7 mouse cellular contexts compared by ENCODE assay signal in the genomic region with DNA sequence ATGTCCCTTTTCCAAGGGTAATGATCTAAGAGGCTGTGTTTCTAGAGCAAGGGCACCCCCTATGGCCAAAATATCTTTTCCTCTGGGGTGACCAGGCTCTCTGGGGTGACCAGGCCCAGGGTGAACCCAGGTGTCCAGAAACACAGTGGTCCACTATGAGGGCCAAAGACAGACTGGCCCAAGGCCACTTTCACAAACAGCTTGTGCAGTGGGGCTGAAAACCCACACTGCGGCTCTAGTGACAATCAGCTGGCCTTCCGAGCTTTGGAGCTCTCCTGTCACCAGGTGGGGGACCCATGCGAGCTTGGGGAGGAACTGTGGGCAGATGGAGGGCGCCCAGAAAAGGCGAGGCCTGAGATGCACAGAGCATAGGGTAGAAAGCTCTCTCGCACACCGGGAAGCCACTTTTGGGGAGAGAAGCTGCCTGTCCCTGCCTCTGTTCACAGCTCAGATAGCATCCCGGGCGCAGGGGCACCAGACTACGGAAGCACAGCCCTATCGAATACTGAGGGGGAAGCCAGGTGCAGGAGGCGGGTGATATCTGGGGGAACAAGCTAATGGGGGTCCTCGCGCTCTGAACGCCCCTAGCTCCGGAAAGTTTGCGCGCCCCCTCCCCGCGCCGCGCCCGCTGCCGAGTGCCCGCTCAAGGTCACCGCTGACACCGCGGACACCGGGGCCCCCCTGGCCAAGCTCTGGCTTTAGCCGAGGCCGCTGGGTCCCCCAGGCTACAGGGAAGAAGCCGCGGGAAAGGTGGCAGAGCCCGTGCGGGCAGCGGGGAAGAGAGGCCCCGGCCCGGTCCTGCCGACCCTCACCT. TPM values are rescaled to one million over a fixed set of nuclear protein-coding genes. Genes with fewer than 3 reads are reported as not detected.
DNase-seq lines count a peak whose midpoint lies in the region; ATAC-seq and TF ChIP-seq lines count a peak whose summit lies in the region.

No protein-coding gene starts in this region.

- H3K4me3 ChIP-seq in ES-E14 (ENCODE audit: insufficient read depth in 1 of 2, low read depth in 1 of 2, low read length in 2 of 2, poor library complexity in 1 of 2, severe bottlenecking in 1 of 2), result peak overlapping the region; percentile 65 to 74; a peak in 3 of 4 replicates
- H3K4me3 ChIP-seq in embryonic facial prominence, embryonic 12.5 days, result peak overlapping the region; percentile 47
- H3K4me3 ChIP-seq in intestine, embryonic 15.5 days (replicated peaks), result peak overlapping the region; percentile 38
- H3K4me3 ChIP-seq in limb, embryonic 13.5 days, result peak overlapping the region; percentile 49

- peaks cover 0 to 2% of the 10 kb centered on the region in 2 experiments; a peak in 1 of 4 replicates for H3K4me1 ChIP-seq in ES-E14 (ENCODE audit: control insufficient read depth in 2 of 2, insufficient read depth in 2 of 2, low read length in 2 of 2, poor library complexity in 1 of 2)
- H3K4me1 ChIP-seq in embryonic facial prominence, embryonic 12.5 days, result no peaks in the 10 kb centered on the region
- H3K4me1 ChIP-seq in intestine, embryonic 15.5 days (replicated peaks), result no peaks in the 10 kb centered on the region; the same call in none of the 2 replicates
- peaks cover 7% of the 10 kb centered on the region for H3K4me1 ChIP-seq in limb, embryonic 13.5 days

- H3K27ac ChIP-seq in ES-E14 (ENCODE audit: insufficient read depth, low read depth, low read length, poor library complexity, severe bottlenecking), result no peak overlapping the region
- no peak overlapping the region for H3K27ac ChIP-seq in embryonic facial prominence, embryonic 12.5 days
- H3K27ac ChIP-seq in intestine, embryonic 15.5 days, result no peak overlapping the region
- H3K27ac ChIP-seq in limb, embryonic 13.5 days, result no peak overlapping the region

- H3K9me3 ChIP-seq in ES-E14 (ENCODE audit: control insufficient read depth, insufficient read depth, low read depth, low read length), result no peaks in the 10 kb centered on the region
- H3K9me3 ChIP-seq in embryonic facial prominence, embryonic 12.5 days, result no peaks in the 10 kb centered on the region
- no peaks in the 10 kb centered on the region for H3K9me3 ChIP-seq in intestine, embryonic 15.5 days
- no peaks in the 10 kb centered on the region for H3K9me3 ChIP-seq in limb, embryonic 13.5 days

- H3K9ac ChIP-seq in ES-E14 (ENCODE audit: insufficient read depth, low read depth, low read length, poor library complexity, severe bottlenecking), result peak overlapping the region; percentile 31; the same call in 1 of the 2 replicates
- peak overlapping the region; percentile 56; the same call in 1 of the 2 replicates for H3K9ac ChIP-seq in embryonic facial prominence, embryonic 12.5 days
- no peak overlapping the region for H3K9ac ChIP-seq in intestine, embryonic 15.5 days
- peak overlapping the region; percentile 62 for H3K9ac ChIP-seq in limb, embryonic 13.5 days

- in situ Hi-C loops in ES-E14 (cut with MboI; ENCODE audit: low sequenced_read_pairs in 2 of 2, unreplicated experiment in 2 of 2), result no loop called here

- no peak for ATAC-seq in embryonic facial prominence, embryonic 12.5 days (ENCODE audit: insufficient number of reproducible peaks, insufficient read depth, low FRiP score, low TSS enrichment)
- ATAC-seq in intestine, embryonic 15.5 days, result no peak
- no peak for ATAC-seq in limb, embryonic 13.5 days (ENCODE audit: low FRiP score, low read depth)

- peaks cover 66% of the 10 kb centered on the region for H3K27me3 ChIP-seq in embryonic facial prominence, embryonic 12.5 days
- H3K27me3 ChIP-seq in intestine, embryonic 15.5 days (replicated peaks), result peaks cover 54% of the 10 kb centered on the region
- H3K27me3 ChIP-seq in limb, embryonic 13.5 days, result peaks cover 87% of the 10 kb centered on the region

- no peaks in the 10 kb centered on the region for H3K36me3 ChIP-seq in ES-E14 (ENCODE audit: control insufficient read depth, insufficient read depth, low read length, poor library complexity, severe bottlenecking)
- H3K36me3 ChIP-seq in embryonic facial prominence, embryonic 12.5 days, result no peaks in the 10 kb centered on the region
- no peaks in the 10 kb centered on the region for H3K36me3 ChIP-seq in intestine, embryonic 15.5 days
- no peaks in the 10 kb centered on the region for H3K36me3 ChIP-seq in limb, embryonic 13.5 days

- intact Hi-C loops in gastrocnemius, postnatal 36 days (cut with DNase I), result no loop called here

- DNase-seq in ES-E14 (ENCODE audit: low read depth, low spot score), result peak; percentile 6
- DNase-seq in adrenal gland, adult 8-10 months, result peak; percentile 10
- peak; percentile 50 for DNase-seq in right cerebral cortex, postnatal 25 days
- no peak for DNase-seq in gastrocnemius, postnatal 36 days

- under 1% methylated on average over 34 of the region's 39 CpGs for WGBS in embryonic facial prominence, embryonic 12.5 days
- WGBS in intestine, embryonic 15.5 days, result 1% methylated on average over 32 of the region's 39 CpGs
- WGBS in limb, embryonic 13.5 days, result 2% methylated on average over 32 of the region's 39 CpGs

- H3K4me2 ChIP-seq in embryonic facial prominence, embryonic 12.5 days (replicated peaks), result peak overlapping the region; percentile 98
- H3K4me2 ChIP-seq in intestine, embryonic 15.5 days (replicated peaks), result peak overlapping the region; percentile 75
- H3K4me2 ChIP-seq in limb, embryonic 13.5 days (replicated peaks), result peak overlapping the region; percentile 89

TF ChIP-seq in ES-E14, 5 proteins besides CTCF, POLR2A, EP300 and RAD21:
- TF ChIP-seq MAFK (IDR thresholded peaks at IDR 0.05; ENCODE audit: insufficient read depth, low read depth, low read length) (no peak), HCFC1 (IDR thresholded peaks at IDR 0.05; ENCODE audit: borderline replicate concordance, insufficient read depth, low read length) (no peak), ZC3H11A (IDR thresholded peaks at IDR 0.05; ENCODE audit: borderline replicate concordance, low read depth, low read length) (no peak), CHD2 (IDR thresholded peaks at IDR 0.05; ENCODE audit: low read depth, low read length) (no peak), ZNF384 (IDR thresholded peaks at IDR 0.05; ENCODE audit: low read depth, low read length) (no peak)

RNA-seq across cellular contexts. Expression of a gene that starts 1.1 kb away (rescaled TPM):
- total RNA-seq in ES-E14 (2012; rRNA removed), result 0.67 and 1.3 TPM in 2 replicates
- total RNA-seq in adrenal gland, adult 8-10 months (2022), result 10 to 100 TPM in 2 of 4 experiments, 1 to 10 TPM in 2; 6.9 to 13.6 (median 10.4) TPM
- 1.9 and 2.5 TPM in 2 replicates for polyA plus RNA-seq in embryonic facial prominence, embryonic 12.5 days (2016; fragmentation: Nextera tagmentation; extraction: Ambion mirVana)
- polyA plus RNA-seq in intestine, embryonic 15.5 days (2015; fragmentation: Nextera tagmentation; extraction: Ambion mirVana), result 1.00 and 1.1 TPM in 2 replicates
- 0.11 and 0.18 TPM in 2 replicates for polyA plus RNA-seq in limb, embryonic 13.5 days (2015; fragmentation: Nextera tagmentation; extraction: Ambion mirVana)
- under 1 TPM; 0.13 to 0.17 TPM for total RNA-seq in gastrocnemius, postnatal 36 days (2021)

Comparison
In these comparisons a context has a peak if more than half of its experiments do, and no peak if none do; other contexts are left out.
1. DNase-seq: peak in ES-E14 (single experiment), adrenal gland, adult 8-10 months (single experiment) and right cerebral cortex, postnatal 25 days (single experiment); none in gastrocnemius, postnatal 36 days (0 of 2).
2. Peak in every context shown above with its lines, with median percentiles within 50 percentile points of each other: H3K4me3 ChIP-seq and H3K4me2 ChIP-seq.